Mouse (Mus musculus) midbrain, postnatal 0 days (tissue): ENCODE measurements around the gene Actr1b. TPM values are rescaled to one million over a fixed set of nuclear protein-coding genes. Genes with fewer than 3 reads are reported as not detected.
"Not testable (repeated sequence)": the region's sequence is repeated elsewhere in the genome, so short reads cannot be mapped to it uniquely, and the experiment has no call there.

Experiments used
- ATAC-seq: fragments of 200-750 bp; cut with Nextera tagmentation; 2 replicates; pipeline ENCODE4 v1.8.0; 2017; ENCODE audit warnings: moderate number of reproducible peaks, mild to moderate bottlenecking, moderate TSS enrichment, moderate library complexity; ENCODE audit not compliant: low FRiP score
- DNase-seq: peaks from one replicate; pipeline ENCODE4 v3.0.0-alpha.2; 2015; ENCODE audit warnings: low spot score
- H3K27ac ChIP-seq: fragments of 300-500 bp; sonication (generic); 2 replicates; pipeline ENCODE4 v1.5.1; 2014; ENCODE audit warnings: low read depth, mild to moderate bottlenecking, low read length, mixed read lengths
- H3K27me3 ChIP-seq: fragments of 300-500 bp; sonication (generic); 2 replicates; pipeline ENCODE4 v1.6.1; 2014; ENCODE audit warnings: low read length, control low read depth, mixed read lengths; ENCODE audit not compliant: insufficient read depth
- H3K36me3 ChIP-seq: fragments of 300-500 bp; sonication (generic); 2 replicates; pipeline ENCODE4 v1.6.1; 2014; ENCODE audit warnings: low read length, control low read depth, mixed read lengths; ENCODE audit not compliant: insufficient read depth
- H3K4me1 ChIP-seq: fragments of 300-500 bp; sonication (generic); 2 replicates; pipeline ENCODE4 v1.6.1; 2014; ENCODE audit warnings: mild to moderate bottlenecking, control low read depth, antibody characterized with exemption, low read length, mixed read lengths; ENCODE audit not compliant: insufficient read depth
- H3K4me2 ChIP-seq: fragments of 300-500 bp; sonication (generic); 2 replicates; pipeline ENCODE4 v1.6.1; 2014; ENCODE audit warnings: low read depth, mild to moderate bottlenecking, low read length, mixed read lengths; ENCODE audit not compliant: poor library complexity, severe bottlenecking
- H3K4me3 ChIP-seq: fragments of 300-500 bp; sonication (generic); 2 replicates; pipeline ENCODE4 v1.5.1; 2014; ENCODE audit warnings: low read depth, mild to moderate bottlenecking, low read length, moderate library complexity
- H3K9ac ChIP-seq: fragments of 300-500 bp; sonication (generic); replicated peaks from 2 replicates; pipeline ENCODE4 v1.6.1; 2014; ENCODE audit warnings: mild to moderate bottlenecking, low read length, moderate library complexity, mixed read lengths; ENCODE audit not compliant: poor library complexity, severe bottlenecking
- H3K9me3 ChIP-seq: fragments of 300-500 bp; sonication (generic); 2 replicates; pipeline ENCODE4 v1.6.1; 2016; ENCODE audit warnings: low read length, control low read depth
- CTCF ChIP-seq: IDR thresholded peaks from 2 replicates; pipeline ENCODE4 v1.5.1; 2016; ENCODE audit warnings: antibody characterized with exemption, mild to moderate bottlenecking
- WGBS: fragments of 180-500 bp; shearing (Covaris S2); extraction: QIAGEN DNeasy Blood & Tissue Kit; methylation state at CpG from one replicate; pipeline ENCODE4 v1.1.7; 2014; 5-methylcytosine and 5-hydroxymethylcytosine counted together
- polyA plus RNA-seq: library from polyadenylated mRNA; unstranded; fragments of >200 nt; fragmentation: Nextera tagmentation; extraction: Ambion mirVana; gene quantifications from 2 replicates; pipeline ENCODE4 v1.2.1, GENCODE M21; 2015
- total RNA-seq: library from RNA; depleted of rRNA; stranded (reverse); fragments of >200 nt; gene quantifications from 2 replicates; pipeline ENCODE4 v1.2.3, GENCODE M21; 2014

Actr1b gene
- total and polyA plus RNA-seq, 2 experiments from 2014 or later, result 113 to 139 TPM

- 29% methylated on average over 7 of the region's 7 CpGs for WGBS
- ATAC-seq, result no peak
- Histone ChIP-seq H3K9me3 (no peaks in the 10 kb centered on the region), H3K27me3 (no peaks in the 10 kb centered on the region), H3K4me1 (no peaks in the 10 kb centered on the region), H3K9ac (no peak overlapping the region), H3K27ac (no peak overlapping the region), H3K4me3 (no peak overlapping the region), H3K4me2 (no peak overlapping the region), H3K36me3 (no peaks in the 10 kb centered on the region)
- no peak for TF ChIP-seq CTCF
- DNase-seq, result peak; percentile 42
These were observed 33.3 kb downstream of the Actr1b start for GRCm38 (mm10) chr1:36680893-36681292.

GRCm38 (mm10) chr1:36674936-36675335 is 39.3 kb downstream of the Actr1b start:
- H3K4me3 ChIP-seq, result no peak overlapping the region
- H3K4me2 ChIP-seq, result no peak overlapping the region
- H3K9ac ChIP-seq, result no peak overlapping the region
- TF ChIP-seq CTCF, result no peak
- no peaks in the 10 kb centered on the region for H3K27me3 ChIP-seq
- DNase-seq, result no peak
- no peaks in the 10 kb centered on the region for H3K9me3 ChIP-seq
- ATAC-seq, result no peak
- H3K4me1 ChIP-seq, result no peaks in the 10 kb centered on the region
- no peaks in the 10 kb centered on the region for H3K36me3 ChIP-seq
- 66% methylated on average over 3 of the region's 3 CpGs for WGBS
- no peak overlapping the region for H3K27ac ChIP-seq

DNA sequence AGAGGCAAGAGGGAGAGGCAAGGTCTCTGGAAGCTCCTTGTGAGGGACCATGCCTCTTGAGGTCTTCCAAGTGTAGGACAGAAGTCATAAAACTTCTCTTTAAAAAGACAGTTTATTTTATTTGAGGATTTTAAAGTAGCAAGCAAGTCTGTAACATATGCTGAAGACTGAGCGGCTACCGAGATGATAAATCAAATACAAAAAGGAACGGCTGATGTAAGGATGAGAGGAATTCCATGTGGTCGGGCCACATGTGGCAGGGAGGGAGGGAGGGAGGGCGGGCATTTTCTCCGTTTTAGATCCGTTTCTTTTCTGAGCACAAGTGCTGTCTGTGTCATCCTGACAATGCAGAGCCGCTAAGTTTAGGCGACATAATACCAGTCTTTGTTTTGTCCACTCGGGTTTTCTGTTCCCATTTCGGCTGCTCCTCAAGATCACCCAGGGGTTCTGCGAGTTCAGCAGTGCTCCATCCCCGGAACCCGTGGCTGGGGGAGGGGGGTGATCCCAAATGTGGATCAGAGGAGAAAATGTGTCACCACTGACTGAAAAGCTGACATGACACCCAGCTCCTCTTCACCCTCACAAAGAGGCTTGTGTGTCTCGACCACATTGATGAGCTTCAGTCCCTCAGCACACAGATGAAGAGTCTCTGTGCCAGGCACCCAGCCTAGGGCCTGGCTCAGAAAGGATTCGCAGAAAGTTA is 41.4 kb downstream of the Actr1b start:
- no peaks in the 10 kb centered on the region for H3K9me3 ChIP-seq
- TF ChIP-seq CTCF, result no peak
- H3K9ac ChIP-seq, result no peak overlapping the region
- H3K27me3 ChIP-seq, result no peaks in the 10 kb centered on the region
- no peaks in the 10 kb centered on the region for H3K4me1 ChIP-seq
- WGBS, result 43% methylated on average over 16 of the region's 16 CpGs
- H3K4me2 ChIP-seq, result no peak overlapping the region
- no peak overlapping the region for H3K4me3 ChIP-seq
- DNase-seq (no peak), ATAC-seq (no peak)
- H3K27ac ChIP-seq, result no peak overlapping the region
- H3K36me3 ChIP-seq, result no peaks in the 10 kb centered on the region

- ATAC-seq, result no peak
- no peak for DNase-seq
- 94% methylated on average over 10 of the region's 10 CpGs for WGBS
These were observed 43.0 kb downstream of the Actr1b start for GRCm38 (mm10) chr1:36671260-36671659.

GRCm38 (mm10) chr1:36670256-36670655 is 44.0 kb downstream of the Actr1b start:
- Histone ChIP-seq H3K9me3 (no peaks in the 10 kb centered on the region), H3K9ac (no peak overlapping the region), H3K27ac (no peak overlapping the region), H3K4me2 (no peak overlapping the region), H3K4me1 (no peaks in the 10 kb centered on the region), H3K36me3 (no peaks in the 10 kb centered on the region), H3K4me3 (no peak overlapping the region), H3K27me3 (no peaks in the 10 kb centered on the region)
- no peak for TF ChIP-seq CTCF
- DNase-seq, result no peak
- 74% methylated on average over 4 of the region's 4 CpGs for WGBS
- no peak for ATAC-seq

More at GRCm38 (mm10) chr1:36671260-36671659, 43.0 kb downstream of the Actr1b start:
- H3K9ac ChIP-seq, result no peak overlapping the region
- H3K9me3 ChIP-seq, result no peaks in the 10 kb centered on the region
- no peaks in the 10 kb centered on the region for H3K4me1 ChIP-seq
- H3K4me2 ChIP-seq, result no peak overlapping the region
- H3K27ac ChIP-seq, result no peak overlapping the region
- H3K36me3 ChIP-seq, result no peaks in the 10 kb centered on the region
- H3K27me3 ChIP-seq, result no peaks in the 10 kb centered on the region
- no peak for TF ChIP-seq CTCF
- no peak overlapping the region for H3K4me3 ChIP-seq

- H3K27ac ChIP-seq, H3K27me3 ChIP-seq, H3K4me1 ChIP-seq, H3K9me3 ChIP-seq, DNase-seq, H3K36me3 ChIP-seq, H3K4me2 ChIP-seq, H3K4me3 ChIP-seq, ATAC-seq, H3K9ac ChIP-seq: not testable (repeated sequence)
- 77% methylated on average over 4 of the region's 4 CpGs for WGBS
These were observed 46.2 kb downstream of the Actr1b start for GRCm38 (mm10) chr1:36668007-36668406.
